Mouse (Mus musculus) kidney, adult 8-10 months (tissue): Measurements from ENCODE around the gene Dlgap1.
"Not testable (repeated sequence)": the region's sequence is repeated elsewhere in the genome, so short reads cannot be mapped to it uniquely, and the experiment has no call there.

Source experiments
- DNase-seq, 2 experiments: peaks; one replicate each; pipeline ENCODE4 v3.0.0; 2022

Dlgap1 gene

GRCm38 (mm10) chr17:70827463-70828179 is 858.7 kb downstream of the Dlgap1 start:
- DNase-seq: not testable (repeated sequence)

- DNase-seq: no peak
Observed at GRCm38 (mm10) chr17:70828180-70828528, 859.3 kb downstream of the Dlgap1 start.

- no peak for DNase-seq
Observed at GRCm38 (mm10) chr17:70828569-70828968, 859.7 kb downstream of the Dlgap1 start.

DNA sequence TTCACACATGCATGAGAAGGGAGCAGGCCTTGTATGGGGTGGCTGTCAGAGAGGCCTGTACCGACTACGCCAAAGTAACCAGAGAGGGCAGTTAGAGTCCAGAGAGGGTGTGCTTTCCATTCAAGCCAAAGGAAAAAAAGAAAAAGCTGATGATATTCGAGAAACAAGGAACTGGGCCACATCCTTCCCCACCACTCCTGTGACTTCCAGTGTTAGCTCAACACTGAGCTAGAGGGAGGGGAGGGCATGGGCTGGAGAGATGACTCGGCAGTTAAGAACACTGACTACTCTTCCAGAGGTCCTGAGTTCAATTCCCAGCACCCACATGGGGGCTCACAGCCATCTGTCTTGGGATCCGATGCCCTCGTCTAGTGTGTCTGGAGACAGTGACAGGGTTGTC is 860.3 kb downstream of the Dlgap1 start:
- no peak for DNase-seq

DNA sequence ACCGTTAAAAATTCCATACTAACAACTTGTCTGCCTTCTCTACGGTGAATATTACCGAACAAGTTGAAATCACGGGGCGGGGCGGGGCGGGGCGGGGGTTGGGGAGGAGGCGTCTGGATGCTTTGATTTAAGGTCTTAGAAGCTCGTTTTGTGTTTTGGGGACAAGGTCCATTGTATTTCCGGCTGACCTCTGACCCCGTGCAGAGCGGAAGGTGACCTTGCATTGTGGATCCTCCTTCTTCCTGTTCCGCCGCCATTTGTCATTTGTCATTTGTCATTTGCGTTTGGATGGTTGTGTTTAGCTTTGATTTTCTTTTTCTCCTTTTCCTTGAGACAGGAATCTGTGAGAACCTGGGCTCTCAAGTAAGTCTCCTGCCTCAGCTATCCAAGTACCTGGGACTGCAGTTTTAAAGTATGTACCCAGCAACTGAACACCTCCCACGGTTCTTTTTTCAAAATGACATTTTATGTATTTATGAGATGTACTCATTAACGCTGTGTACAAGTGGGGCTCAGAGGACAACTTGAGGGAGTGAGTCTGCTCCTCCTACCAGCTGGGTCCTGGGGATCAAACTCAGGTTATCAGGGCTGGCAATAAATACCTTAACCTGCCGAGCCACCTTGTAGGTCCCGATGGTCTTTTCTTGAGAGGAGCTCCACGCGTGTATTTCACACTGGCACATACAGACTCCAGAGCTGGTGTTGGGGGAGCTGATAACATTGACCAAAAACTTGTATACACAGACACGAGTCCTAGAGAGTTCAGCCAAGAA is 861.3 kb downstream of the Dlgap1 start:
- no peak for DNase-seq

GRCm38 (mm10) chr17:70831591-70831990 is 862.7 kb downstream of the Dlgap1 start:
- DNase-seq: no peak

DNA sequence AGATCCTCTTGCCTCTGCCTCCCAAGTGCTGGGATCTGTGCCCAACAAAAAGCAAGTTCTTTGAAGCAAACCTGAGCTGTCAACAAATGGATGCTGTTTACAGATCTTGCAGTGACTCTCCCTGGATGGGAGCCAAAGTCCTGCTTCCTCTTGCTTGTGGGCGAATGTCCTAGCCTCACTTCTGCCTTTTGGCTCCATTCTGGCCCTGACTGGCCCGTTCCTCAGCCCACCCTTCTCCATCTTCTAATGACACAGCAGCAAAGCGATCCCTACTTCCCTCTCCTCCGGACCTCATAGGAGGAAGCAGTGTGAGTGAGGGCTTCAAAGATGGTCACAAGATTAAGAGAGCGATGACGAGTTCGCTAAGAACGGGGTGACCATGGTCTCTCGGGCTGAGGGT is 863.7 kb downstream of the Dlgap1 start:
- DNase-seq: no peak

- DNase-seq: peak; percentile 47 to 61
Observed at GRCm38 (mm10) chr17:70834430-70834965, 865.6 kb downstream of the Dlgap1 start.

DNA sequence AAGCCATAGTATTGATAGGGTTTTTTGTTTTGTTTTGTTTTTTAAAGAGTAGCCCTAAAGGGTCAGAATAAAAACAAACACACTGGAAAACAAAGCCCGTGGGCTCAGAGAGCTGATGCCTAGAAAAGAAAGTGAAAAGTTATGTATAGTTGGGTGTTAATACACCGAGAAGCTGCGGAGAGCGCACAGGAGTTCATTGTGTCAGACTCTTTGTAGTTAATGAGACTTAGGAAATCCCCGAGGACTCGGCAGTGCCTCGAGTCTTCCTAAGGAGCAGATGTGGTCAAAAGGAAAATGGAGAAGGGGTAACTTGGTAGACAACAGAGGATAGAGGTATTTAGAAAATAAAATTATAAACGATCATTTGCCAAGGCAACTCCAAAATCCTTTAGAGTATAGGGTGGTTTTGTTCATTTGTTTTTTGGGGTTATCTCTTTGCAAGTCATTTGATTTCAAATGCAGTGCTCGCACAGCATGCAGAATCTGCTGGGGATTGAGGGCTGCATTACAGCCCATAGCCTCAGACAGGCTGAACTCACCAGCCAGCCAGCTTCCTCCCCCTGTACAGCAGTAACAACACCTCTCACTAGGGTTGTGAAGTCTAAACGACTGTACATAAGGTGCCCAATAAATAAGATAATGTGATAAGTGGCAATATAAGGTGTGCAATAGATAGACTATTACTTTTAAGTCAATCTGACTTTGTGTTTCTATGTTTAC is 866.4 kb downstream of the Dlgap1 start:
- no peak for DNase-seq

DNA sequence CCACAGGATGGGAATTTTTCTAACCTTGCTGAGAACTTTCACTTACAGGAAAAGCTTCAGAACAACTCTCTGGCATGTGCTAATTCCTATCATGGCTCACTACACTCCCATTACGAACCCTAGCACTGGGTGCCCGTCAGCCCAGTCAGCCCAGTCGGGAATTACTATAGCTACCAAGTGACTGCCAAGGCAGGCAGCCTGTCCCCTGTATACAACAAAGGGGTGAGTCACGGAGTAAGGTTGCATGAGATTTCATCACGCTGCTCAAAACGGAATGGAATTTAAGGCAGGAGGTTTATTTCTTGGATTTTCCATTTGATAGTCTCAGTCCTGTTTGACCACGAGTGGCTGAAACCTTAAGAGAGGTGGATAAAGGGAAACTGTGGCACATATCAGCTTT is 867.9 kb downstream of the Dlgap1 start:
- DNase-seq: no peak

GRCm38 (mm10) chr17:70837474-70837873 is 868.6 kb downstream of the Dlgap1 start:
- DNase-seq: not testable (repeated sequence)

- no peak for DNase-seq
Observed at GRCm38 (mm10) chr17:70838031-70838430, 869.2 kb downstream of the Dlgap1 start.

DNA sequence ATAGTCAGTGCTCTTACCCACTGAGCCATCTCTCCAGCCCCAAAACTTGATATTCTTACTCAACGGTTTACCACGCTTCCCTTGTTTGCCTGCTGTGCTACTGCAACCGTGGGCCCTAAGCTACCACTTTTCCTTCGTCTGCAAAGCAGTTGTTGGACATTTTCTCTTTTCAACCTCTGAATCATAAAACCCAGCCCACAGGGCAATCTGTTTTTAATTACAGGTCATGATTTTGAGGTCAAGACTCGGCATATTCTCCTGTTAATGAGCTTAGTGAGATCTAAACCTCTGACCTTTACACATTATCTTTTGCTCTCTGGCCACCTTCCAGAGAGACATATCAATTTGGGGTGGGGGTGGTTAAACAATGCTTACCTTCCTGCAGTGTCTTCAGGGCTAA is 869.7 kb downstream of the Dlgap1 start:
- no peak for DNase-seq

GRCm38 (mm10) chr17:70843252-70843651 is 874.4 kb downstream of the Dlgap1 start:
- peak in 1 of 2 experiments; percentile 12 for DNase-seq

GRCm38 (mm10) chr17:70844971-70845370 is 876.1 kb downstream of the Dlgap1 start:
- peak; percentile 34 to 36 for DNase-seq

- DNase-seq: peak; percentile 46 to 85
Observed at GRCm38 (mm10) chr17:70845543-70845942, 876.7 kb downstream of the Dlgap1 start.

DNA sequence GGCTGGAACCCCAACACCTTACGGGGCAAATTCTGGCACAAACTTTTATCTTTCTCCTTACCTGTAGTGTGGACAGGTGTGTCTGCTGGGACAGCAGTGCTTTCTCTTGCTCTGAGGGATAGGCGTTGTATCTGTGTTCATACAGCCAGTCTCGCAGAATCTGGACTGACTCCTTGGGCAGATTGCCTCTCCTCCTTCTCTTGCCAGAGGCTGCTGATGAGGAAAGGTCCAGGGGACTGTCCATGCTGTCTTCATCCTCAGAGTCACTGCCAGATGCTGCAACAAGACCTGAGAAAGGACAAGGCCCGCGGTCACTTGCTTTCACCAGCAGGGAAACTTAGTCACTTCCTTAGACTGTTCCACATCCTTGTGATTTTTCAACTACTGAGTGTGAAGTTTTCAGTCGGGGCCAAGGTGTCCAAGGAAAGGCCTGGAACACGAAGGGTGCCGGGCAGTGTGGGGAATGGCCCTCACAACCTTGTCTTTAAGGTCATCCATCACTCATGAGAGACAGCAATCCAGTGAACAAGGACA is 877.3 kb downstream of the Dlgap1 start:
- DNase-seq: peak in 1 of 2 experiments; percentile 12

- peak; percentile 63 to 66 for DNase-seq
Observed at GRCm38 (mm10) chr17:70847086-70847485, 878.2 kb downstream of the Dlgap1 start.

DNA sequence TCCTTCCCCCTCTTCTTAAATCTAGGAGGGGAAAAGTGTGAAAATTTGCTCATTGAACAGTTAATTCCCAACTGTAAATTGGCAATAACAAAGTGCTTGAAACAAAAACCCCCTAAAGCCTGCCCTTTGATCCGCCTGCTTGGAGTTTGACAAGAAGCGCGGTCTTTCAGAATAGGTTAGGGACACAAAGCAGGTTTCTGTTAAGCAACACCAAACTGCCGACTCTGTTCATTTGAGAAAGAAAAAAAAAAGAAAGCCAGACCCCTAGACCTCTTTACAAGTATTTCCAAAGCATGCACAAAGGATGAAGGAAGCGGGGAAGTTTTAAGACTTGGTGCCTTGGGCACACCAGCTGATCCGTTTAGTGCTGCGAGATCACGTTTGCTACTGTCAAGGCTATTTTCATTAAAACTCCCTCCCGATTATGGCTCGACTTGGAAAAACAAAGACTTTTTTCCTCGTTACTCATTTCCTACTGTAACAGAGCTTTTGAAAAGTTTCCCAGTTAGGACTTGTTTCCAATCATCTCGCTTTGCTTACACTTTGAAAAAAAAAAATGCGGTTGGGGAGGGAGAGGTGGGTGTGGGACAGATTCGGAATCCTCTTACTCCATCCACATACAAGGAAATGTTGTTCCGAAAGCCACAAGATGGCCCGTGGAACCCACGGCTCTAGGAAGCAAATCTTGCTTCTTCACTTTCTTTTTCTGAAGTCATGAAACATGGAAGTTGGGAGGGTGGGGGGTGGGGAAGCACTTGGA is 879.1 kb downstream of the Dlgap1 start:
- DNase-seq: peak in 1 of 2 experiments; percentile 29

DNA sequence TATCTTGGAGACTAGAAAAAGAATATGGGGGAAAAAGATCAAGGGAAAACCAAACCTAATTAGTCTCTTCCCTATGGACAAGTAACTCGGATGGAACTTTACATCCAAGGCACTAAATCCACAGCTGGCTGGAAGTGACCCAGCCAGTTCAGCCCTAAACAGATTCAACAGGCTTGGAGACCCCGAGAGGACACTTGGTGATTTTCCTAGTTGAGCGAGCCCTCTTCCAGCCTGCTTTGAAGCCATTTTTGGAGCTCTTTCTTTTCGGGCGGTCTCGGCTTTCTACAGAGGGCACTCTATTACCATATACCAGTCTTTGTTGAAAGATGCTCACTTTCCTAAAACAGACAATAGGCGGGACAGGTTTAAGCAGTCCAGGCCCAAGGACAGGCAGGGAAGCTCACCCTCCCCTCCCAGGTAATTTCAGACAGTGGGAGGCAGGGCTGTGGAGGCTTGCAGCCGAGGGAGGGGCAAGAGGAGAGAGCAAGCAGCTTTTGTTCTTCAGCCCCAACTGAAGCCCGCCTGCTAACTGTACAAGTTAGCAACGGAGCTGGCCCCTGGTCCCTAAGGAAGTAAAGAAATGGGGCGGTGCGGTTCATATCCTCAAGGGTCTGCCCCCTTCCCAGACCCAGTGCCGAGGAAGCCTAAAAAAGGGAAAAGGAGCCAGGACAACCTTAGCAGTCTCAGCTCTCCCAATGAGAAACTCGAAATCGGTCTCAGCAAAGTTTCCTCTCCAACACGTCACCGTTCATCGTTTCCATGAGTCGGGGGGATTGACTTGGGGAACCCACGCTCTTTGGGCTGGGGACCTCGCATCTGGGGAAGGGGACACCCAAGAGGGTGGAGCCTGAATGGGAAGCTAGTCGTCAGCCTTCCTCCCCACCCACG is 879.9 kb downstream of the Dlgap1 start:
- DNase-seq: peak; percentile 35 to 43
